Mouse (Mus musculus) CH12.LX (cell line): Measurements from ENCODE around the gene Ptges3l. TPM values are rescaled to one million over a fixed set of nuclear protein-coding genes. Genes with fewer than 3 reads are reported as not detected.

Experiments used
- DNase-seq: peaks from one replicate; pipeline ENCODE4 v3.0.0-alpha.2; 2013; ENCODE audit errors: extremely low read depth
- H3K27ac ChIP-seq: 2 replicates; pipeline ENCODE4 v1.5.1; 2012; ENCODE audit warnings: low read depth, mild to moderate bottlenecking, control low read depth, moderate library complexity; ENCODE audit not compliant: insufficient read depth
- H3K27me3 ChIP-seq: replicated peaks from 2 replicates; pipeline ENCODE3; 2012; ENCODE audit warnings: inconsistent platforms
- H3K36me3 ChIP-seq, 2 experiments: replicated peaks in 1 of 2; 2 replicates each; pipeline versions ENCODE3 to v1.6.1; 2012; ENCODE audit warnings: inconsistent platforms in 1 of 2, low read length in 1 of 2, mild to moderate bottlenecking in 1 of 2, mixed read lengths in 1 of 2, moderate library complexity in 1 of 2; ENCODE audit not compliant: control insufficient read depth in 1 of 2, insufficient read depth in 1 of 2
- H3K4me1 ChIP-seq, 2 experiments: 2 replicates each; pipeline ENCODE4 v1.6.1; 2012; ENCODE audit warnings: inconsistent platforms in 1 of 2, moderate library complexity in 1 of 2; ENCODE audit not compliant: insufficient read depth in 2 of 2, control insufficient read depth in 1 of 2
- H3K4me2 ChIP-seq: 2 replicates; pipeline ENCODE4 v1.6.1; 2012; ENCODE audit warnings: low read depth, mild to moderate bottlenecking, control low read depth; ENCODE audit not compliant: poor library complexity, insufficient read depth, severe bottlenecking
- H3K4me3 ChIP-seq, 3 experiments: fragments of 150-350 bp in 1 of 3; sonication (generic) in 1 of 3; replicated peaks in 1 of 3; 2 replicates each; pipeline versions ENCODE3 to v1.5.1; 2011 to 2012; ENCODE audit warnings: low read depth in 2 of 3, low read length in 2 of 3, mild to moderate bottlenecking in 2 of 3, moderate library complexity in 2 of 3, control low read depth in 1 of 3, improper control_type of control experiment in 1 of 3, inconsistent platforms in 1 of 3, mixed read lengths in 1 of 3; ENCODE audit not compliant: poor library complexity in 1 of 3
- H3K79me2 ChIP-seq: replicated peaks from 2 replicates; pipeline ENCODE4 v1.6.1; 2012; ENCODE audit warnings: mild to moderate bottlenecking, moderate library complexity; ENCODE audit not compliant: control insufficient read depth, poor library complexity, insufficient read depth, severe bottlenecking; ENCODE audit errors: extremely low read depth
- H3K9ac ChIP-seq: 2 replicates; pipeline ENCODE4 v1.6.1; 2012; ENCODE audit warnings: low read depth, mild to moderate bottlenecking, control low read depth, moderate library complexity; ENCODE audit not compliant: insufficient read depth
- H3K9me3 ChIP-seq: replicated peaks from 2 replicates; pipeline ENCODE3; 2012; ENCODE audit warnings: low read length, inconsistent platforms, mixed read lengths
- CHD1 ChIP-seq: IDR thresholded peaks from 2 replicates; pipeline ENCODE4 v1.6.1; 2012; ENCODE audit warnings: low read depth, low read length, improper control_type of control experiment, inconsistent platforms
- CTCF ChIP-seq, 2 experiments: IDR thresholded peaks in 1 of 2; conservative IDR thresholded peaks in 1 of 2; 2 replicates each; pipeline ENCODE4 v1.5.1; 2011 to 2012; ENCODE audit warnings: low read depth in 2 of 2, low read length in 2 of 2, improper control_type of control experiment in 1 of 2, inconsistent platforms in 1 of 2, mild to moderate bottlenecking in 1 of 2, moderate library complexity in 1 of 2
- ELF1 ChIP-seq: IDR thresholded peaks from 2 replicates; pipeline ENCODE4 v1.6.1; 2014; ENCODE audit warnings: low read depth, mild to moderate bottlenecking, inconsistent platforms, low read length, improper control_type of control experiment
- EP300 ChIP-seq: IDR thresholded peaks from 2 replicates; pipeline ENCODE4 v1.6.1; 2011; ENCODE audit warnings: low read length, improper control_type of control experiment
- ETS1 ChIP-seq: conservative IDR thresholded peaks from 2 replicates; pipeline ENCODE4 v1.6.1; 2012; ENCODE audit warnings: low read depth, mild to moderate bottlenecking, inconsistent platforms, low read length, improper control_type of control experiment, moderate library complexity
- HCFC1 ChIP-seq: IDR thresholded peaks from 2 replicates; pipeline ENCODE4 v1.6.1; 2012; ENCODE audit warnings: low read depth, mild to moderate bottlenecking, inconsistent platforms, low read length, improper control_type of control experiment
- IRF4 ChIP-seq: IDR thresholded peaks from 2 replicates; pipeline ENCODE4 v1.6.1; 2014; ENCODE audit warnings: low read depth, mild to moderate bottlenecking, inconsistent platforms, low read length, improper control_type of control experiment
- JUN ChIP-seq: IDR thresholded peaks from 2 replicates; pipeline ENCODE4 v1.6.1; 2011; ENCODE audit warnings: low read depth, mild to moderate bottlenecking, low read length, improper control_type of control experiment, moderate library complexity; ENCODE audit not compliant: insufficient read depth
- KAT2A ChIP-seq: IDR thresholded peaks from 2 replicates; pipeline ENCODE4 v1.6.1; 2012; ENCODE audit warnings: low read length, improper control_type of control experiment, inconsistent platforms; ENCODE audit not compliant: insufficient replicate concordance
- MAX ChIP-seq: IDR thresholded peaks from 2 replicates; pipeline ENCODE4 v1.6.1; 2011; ENCODE audit warnings: low read length, improper control_type of control experiment
- MAZ ChIP-seq: IDR thresholded peaks from 2 replicates; pipeline ENCODE4 v1.6.1; 2012; ENCODE audit warnings: low read depth, mild to moderate bottlenecking, inconsistent platforms, low read length, improper control_type of control experiment, moderate library complexity
- MXI1 ChIP-seq: IDR thresholded peaks from 2 replicates; pipeline ENCODE4 v1.6.1; 2011; ENCODE audit warnings: mild to moderate bottlenecking, low read depth, low read length, improper control_type of control experiment
- MYC ChIP-seq: IDR thresholded peaks from 2 replicates; pipeline ENCODE4 v1.6.1; 2011; ENCODE audit warnings: low read depth, mild to moderate bottlenecking, improper control_type of control experiment, low read length
- NELFE ChIP-seq: IDR thresholded peaks from 2 replicates; pipeline ENCODE4 v1.6.1; 2011; ENCODE audit warnings: low read depth, low read length, improper control_type of control experiment
- NRF1 ChIP-seq: IDR thresholded peaks from 2 replicates; pipeline ENCODE4 v1.6.1; 2014; ENCODE audit warnings: low read depth, mild to moderate bottlenecking, inconsistent platforms, low read length, improper control_type of control experiment, moderate library complexity
- PAX5 ChIP-seq: IDR thresholded peaks from 2 replicates; pipeline ENCODE4 v1.6.1; 2012; ENCODE audit warnings: low read length, inconsistent platforms, mixed read lengths
- POLR2A ChIP-seq: IDR thresholded peaks from 2 replicates; pipeline ENCODE4 v1.6.1; 2011; ENCODE audit warnings: low read depth, mild to moderate bottlenecking, improper control_type of control experiment, low read length
- POLR2AphosphoS2 ChIP-seq: IDR thresholded peaks from 2 replicates; pipeline ENCODE4 v1.6.1; 2011; ENCODE audit warnings: low read depth, low read length, improper control_type of control experiment
- RAD21 ChIP-seq: IDR thresholded peaks from 2 replicates; pipeline ENCODE4 v1.6.1; 2011; ENCODE audit warnings: low read depth, mild to moderate bottlenecking, low read length, improper control_type of control experiment, moderate library complexity
- RCOR1 ChIP-seq: conservative IDR thresholded peaks from 2 replicates; pipeline ENCODE4 v1.6.1; 2012; ENCODE audit warnings: low read depth, mild to moderate bottlenecking, inconsistent platforms, low read length, improper control_type of control experiment
- SIN3A ChIP-seq: IDR thresholded peaks from 2 replicates; pipeline ENCODE4 v1.6.1; 2012; ENCODE audit warnings: low read length, improper control_type of control experiment, inconsistent platforms
- SMC3 ChIP-seq: IDR thresholded peaks from 2 replicates; pipeline ENCODE4 v1.6.1; 2011; ENCODE audit warnings: low read depth, low read length, improper control_type of control experiment
- TBP ChIP-seq: conservative IDR thresholded peaks from 2 replicates; pipeline ENCODE4 v1.6.1; 2011; ENCODE audit warnings: low read depth, low read length, improper control_type of control experiment
- TCF12 ChIP-seq: IDR thresholded peaks from 2 replicates; pipeline ENCODE4 v1.6.1; 2014; ENCODE audit warnings: low read depth, mild to moderate bottlenecking, inconsistent platforms, low read length, improper control_type of control experiment
- UBTF ChIP-seq: IDR thresholded peaks from 2 replicates; pipeline ENCODE4 v1.6.1; 2012; ENCODE audit warnings: low read depth, mild to moderate bottlenecking, inconsistent platforms, low read length, improper control_type of control experiment, moderate library complexity
- USF1 ChIP-seq: IDR thresholded peaks from 2 replicates; pipeline ENCODE4 v1.6.1; 2014; ENCODE audit warnings: low read depth, mild to moderate bottlenecking, inconsistent platforms, low read length, improper control_type of control experiment
- USF2 ChIP-seq: conservative IDR thresholded peaks from 2 replicates; pipeline ENCODE4 v1.6.1; 2011; ENCODE audit warnings: low read depth, low read length, improper control_type of control experiment
- ZC3H11A ChIP-seq: IDR thresholded peaks from 2 replicates; pipeline ENCODE4 v1.6.1; 2012; ENCODE audit warnings: low read depth, mild to moderate bottlenecking, inconsistent platforms, low read length, improper control_type of control experiment
- ZKSCAN1 ChIP-seq: IDR thresholded peaks from 2 replicates; pipeline ENCODE4 v1.6.1; 2012; ENCODE audit warnings: low read depth, inconsistent platforms, low read length, improper control_type of control experiment, borderline replicate concordance
- dilution Hi-C: fragments of 300-500 bp; cut with MboI; formaldehyde crosslinking; loops from 2 replicates; pipeline ENCODE4 v1.14.3; 2020; ENCODE audit warnings: low sequenced_read_pairs; ENCODE audit not compliant: extremely low pct_unique_long_range_greater_than_20kb, extremely low pct_ligation_motif_present
- in situ Hi-C: fragments of 300-500 bp; cut with MboI; formaldehyde crosslinking; loops from 3 replicates; pipeline ENCODE4 v1.14.3; 2019; ENCODE audit warnings: low sequenced_read_pairs, low pct_ligation_motif_present, low pct_unique_long_range_greater_than_20kb, mixed read lengths
- polyA plus RNA-seq: library from polyadenylated mRNA; unstranded; fragments of >175 nt; gene quantifications from 2 replicates; pipeline ENCODE4 v1.2.1, GENCODE M21; 2012; ENCODE audit warnings: low read depth; ENCODE audit not compliant: insufficient read length
- total RNA-seq, 2 experiments: library from RNA; depleted of rRNA; stranded (reverse); fragments of 300-350 nt in 1 of 2; fragments of >200 nt in 1 of 2; gene quantifications; 2 replicates each; pipeline ENCODE4 v1.2.3; 2012 to 2014

The Ptges3l gene
- total and polyA plus RNA-seq, 3 experiments, result 1.9 to 3.0 (median 2.4) TPM

- no peak for TF ChIP-seq ZKSCAN1
- peak; percentile 39; the same call in 1 of the 2 replicates for TF ChIP-seq NRF1
- peak; percentile 63 for TF ChIP-seq NELFE
- peak; percentile 41 for TF ChIP-seq HCFC1
- peak; percentile 36; the same call in 1 of the 2 replicates for TF ChIP-seq TBP
- TF ChIP-seq MAX, result peak; percentile 77; the same call in 1 of the 2 replicates
- TF ChIP-seq UBTF, result no peak
- 0 out of 2 replicates have a peak, but pooled peaks have one; percentile 40 for TF ChIP-seq KAT2A
- no peak for TF ChIP-seq MXI1
- 0 out of 2 replicates have a peak, but pooled peaks have one; percentile 62 for TF ChIP-seq MYC
- TF ChIP-seq POLR2AphosphoS2, result no peak
These were observed 8.6 kb downstream of the Ptges3l start (continued) for GRCm38 (mm10) chr11:101416433-101417100.

GRCm38 (mm10) chr11:101415306-101415705 is 9.8 kb downstream of the Ptges3l start:
- in situ Hi-C loops, result no loop called here
- Histone ChIP-seq H3K79me2 (peaks cover 12% of the 10 kb centered on the region), H3K4me1 (peaks cover 0 to 23% of the 10 kb centered on the region in 2 experiments; a peak in 2 of 4 replicates), H3K4me3 (no peak overlapping the region), H3K9ac (no peak overlapping the region), H3K27ac (no peak overlapping the region), H3K36me3 (peaks cover 32 to 44% of the 10 kb centered on the region in 2 experiments), H3K4me2 (no peak overlapping the region), H3K9me3 (no peaks in the 10 kb centered on the region), H3K27me3 (no peaks in the 10 kb centered on the region)
- DNase-seq, result peak; percentile 42
- dilution Hi-C loops, result no loop called here
- TF ChIP-seq SMC3, result 0 out of 2 replicates have a peak, but pooled peaks have one; percentile 3
- TF ChIP-seq TBP, result 0 out of 2 replicates have a peak, but pooled peaks have one; percentile 28
- TF ChIP-seq RCOR1, result no peak
- peak; percentile 59; the same call in 1 of the 2 replicates for TF ChIP-seq MYC
- TF ChIP-seq CTCF (conservative IDR thresholded peaks at IDR 0.05 in 1 of 2, IDR thresholded peaks at IDR 0.05 in 1 of 2; ENCODE audit: low read depth in 2 of 2, low read length in 2 of 2), result peak in 1 of 2 experiments; percentile 54; a peak in 2 of 4 replicates

DNA sequence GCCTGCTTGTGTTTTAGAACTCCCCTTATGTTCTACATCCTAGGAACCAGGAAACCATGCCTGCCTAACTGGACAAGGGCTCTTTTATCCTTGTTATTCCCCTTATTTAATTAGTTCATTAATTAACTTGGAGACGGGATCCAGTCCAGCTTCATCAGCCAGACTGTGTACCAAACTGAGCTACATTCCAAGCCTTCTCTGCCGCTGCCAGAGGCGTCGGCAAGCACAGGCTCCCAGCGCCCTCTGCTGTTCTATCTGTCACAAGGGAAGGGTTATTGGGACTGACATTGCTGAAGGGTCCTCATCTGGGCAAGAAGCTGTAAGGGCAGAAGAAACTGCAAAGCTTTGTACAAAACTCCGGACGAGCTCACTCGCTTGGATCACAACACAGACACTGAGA is 30.0 kb downstream of the Ptges3l start:
- Histone ChIP-seq H3K36me3 (no peaks in the 10 kb centered on the region), H3K27me3 (no peaks in the 10 kb centered on the region), H3K4me2 (no peak overlapping the region), H3K79me2 (no peaks in the 10 kb centered on the region), H3K4me1 (peaks cover 3 to 5% of the 10 kb centered on the region in 2 experiments; a peak in 3 of 4 replicates), H3K9ac (no peak overlapping the region), H3K4me3 (no peak overlapping the region), H3K27ac (no peak overlapping the region), H3K9me3 (no peaks in the 10 kb centered on the region)
- peak; percentile 78 for DNase-seq
- dilution Hi-C loops, result no loop called here
- in situ Hi-C loops, result loop anchor here (10.0 kb wide), 1 partner anchor 60 kb away; the partner anchor contains the start of gene Aoc3
- 0 out of 2 replicates have a peak, but pooled peaks have one; percentile 42 for TF ChIP-seq SIN3A
- TF ChIP-seq RAD21, result peak; percentile 100
- TF ChIP-seq TCF12, result no peak
- TF ChIP-seq RCOR1, result no peak
- TF ChIP-seq USF2, result no peak
- no peak for TF ChIP-seq POLR2A
- no peak for TF ChIP-seq ELF1
- TF ChIP-seq KAT2A, result no peak
- TF ChIP-seq JUN, result no peak
- TF ChIP-seq CHD1, result no peak
- TF ChIP-seq ZC3H11A, result peak; percentile 89
- TF ChIP-seq MAZ, result no peak
- TF ChIP-seq IRF4, result peak; percentile 45; the same call in 1 of the 2 replicates
- no peak for TF ChIP-seq ETS1
- no peak for TF ChIP-seq UBTF
- TF ChIP-seq MAX, result no peak
- peak; percentile 37; the same call in 1 of the 2 replicates for TF ChIP-seq NELFE
- TF ChIP-seq EP300, result no peak
- TF ChIP-seq USF1, result no peak
- TF ChIP-seq PAX5, result no peak
